Comparison of ENCODE assay signal across 29 mouse cellular contexts in the genomic region with DNA sequence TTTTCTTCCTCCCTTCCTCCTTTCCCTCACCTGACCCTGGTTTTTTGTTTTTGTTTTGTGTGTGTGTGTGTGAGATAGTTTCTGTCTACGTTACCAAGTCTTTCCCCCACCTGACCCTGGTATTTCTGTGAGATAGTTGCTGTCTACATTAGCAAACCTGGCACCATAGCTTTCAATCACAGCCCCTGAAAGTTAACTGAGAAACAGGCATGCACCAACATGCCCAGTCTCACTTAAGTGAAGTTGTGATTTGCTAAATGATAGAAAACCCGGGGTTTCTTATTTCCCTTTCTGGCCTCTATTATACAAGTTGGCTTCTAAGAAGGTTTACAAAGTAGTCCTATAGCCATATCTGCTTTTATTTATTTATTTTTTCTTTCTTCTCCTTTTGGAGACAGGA.
"Had no signal": no experiment of that assay in that cellular context is flagged by ENCODE, and none has a peak within 500 bp of the region (broad histone marks: within the 10 kb centered on the region; RNA-seq: fewer than 3 reads in every experiment).

No protein-coding gene starts in this region.

- H3K4me3 ChIP-seq: limb, embryonic 10.5 days; limb, embryonic 12.5 days; limb, embryonic 13.5 days; limb, embryonic 15.5 days; liver, embryonic 12.5 days; liver, embryonic 13.5 days; liver, embryonic 15.5 days; lung, embryonic 15.5 days; megakaryocyte, embryonic 14.5 days; midbrain, embryonic 10.5 days; midbrain, embryonic 12.5 days; midbrain, embryonic 13.5 days; midbrain, embryonic 15.5 days; myocyte; neural tube, embryonic 12.5 days had no signal

- H3K9ac ChIP-seq: limb, embryonic 12.5 days; limb, embryonic 13.5 days; limb, embryonic 15.5 days; liver, embryonic 12.5 days; liver, embryonic 13.5 days; liver, embryonic 14.5 days; liver, embryonic 15.5 days; liver, postnatal 0 days; lung, embryonic 14.5 days; lung, embryonic 15.5 days; midbrain, embryonic 12.5 days; midbrain, embryonic 13.5 days; midbrain, embryonic 15.5 days; neural tube, embryonic 12.5 days had no signal

- DNase-seq: left cerebral cortex, postnatal 4 days; liver; liver, embryonic 13.5 days; liver, postnatal 0 days; lung, adult 18-20 months; lung, adult 2 months; lung, embryonic 14.5 days; lung, postnatal 10 days; lung, postnatal 36 days; lung, postnatal 4 days; midbrain, embryonic 14.5 days had no signal

- H3K9me3 ChIP-seq: limb, embryonic 10.5 days; limb, embryonic 12.5 days; limb, embryonic 13.5 days; limb, embryonic 15.5 days; liver, embryonic 12.5 days; liver, embryonic 13.5 days; liver, embryonic 15.5 days; lung, embryonic 15.5 days; megakaryocyte, embryonic 14.5 days; midbrain, embryonic 10.5 days; midbrain, embryonic 12.5 days; midbrain, embryonic 13.5 days; midbrain, embryonic 15.5 days; neural tube, embryonic 12.5 days had no signal

- H3K27me3 ChIP-seq: limb, embryonic 12.5 days; limb, embryonic 13.5 days; limb, embryonic 15.5 days; liver, embryonic 12.5 days; liver, embryonic 13.5 days; liver, embryonic 15.5 days; lung, embryonic 15.5 days; megakaryocyte, embryonic 14.5 days; midbrain, embryonic 12.5 days; midbrain, embryonic 13.5 days; midbrain, embryonic 15.5 days; neural tube, embryonic 12.5 days had no signal

- H3K36me3 ChIP-seq: limb, embryonic 10.5 days; limb, embryonic 12.5 days; limb, embryonic 13.5 days; liver, embryonic 13.5 days; liver, embryonic 15.5 days; lung, embryonic 15.5 days; midbrain, embryonic 10.5 days; midbrain, embryonic 12.5 days; midbrain, embryonic 13.5 days; midbrain, embryonic 15.5 days; neural tube, embryonic 12.5 days had no signal

- H3K4me1 ChIP-seq: liver, embryonic 12.5 days; lung, embryonic 15.5 days; midbrain, embryonic 10.5 days; midbrain, embryonic 12.5 days; midbrain, embryonic 13.5 days; midbrain, embryonic 15.5 days; neural tube, embryonic 12.5 days had no signal

- H3K27ac ChIP-seq: limb, embryonic 10.5 days; limb, embryonic 12.5 days; limb, embryonic 13.5 days; limb, embryonic 15.5 days; liver, embryonic 12.5 days; liver, embryonic 13.5 days; liver, embryonic 14.5 days; liver, embryonic 15.5 days; lung, embryonic 15.5 days; macrophage; midbrain, embryonic 10.5 days; midbrain, embryonic 12.5 days; midbrain, embryonic 13.5 days; midbrain, embryonic 15.5 days; neural tube, embryonic 12.5 days had no signal

- H3K4me2 ChIP-seq: limb, embryonic 12.5 days; limb, embryonic 13.5 days; limb, embryonic 15.5 days; liver, embryonic 11.5 days; liver, embryonic 12.5 days; liver, embryonic 13.5 days; liver, embryonic 15.5 days; lung, embryonic 14.5 days; lung, embryonic 15.5 days; midbrain, embryonic 11.5 days; midbrain, embryonic 12.5 days; midbrain, embryonic 13.5 days; midbrain, embryonic 15.5 days; neural tube, embryonic 12.5 days had no signal
